Mouse (Mus musculus): ENCODE measurements at regions not wholly inside any gene's neighbourhood (a gene's known extent, or its start where the extent isn't known, plus 50 kb on each side); places are given as distances from the start of the nearest gene placed in this dataset.

DNA sequence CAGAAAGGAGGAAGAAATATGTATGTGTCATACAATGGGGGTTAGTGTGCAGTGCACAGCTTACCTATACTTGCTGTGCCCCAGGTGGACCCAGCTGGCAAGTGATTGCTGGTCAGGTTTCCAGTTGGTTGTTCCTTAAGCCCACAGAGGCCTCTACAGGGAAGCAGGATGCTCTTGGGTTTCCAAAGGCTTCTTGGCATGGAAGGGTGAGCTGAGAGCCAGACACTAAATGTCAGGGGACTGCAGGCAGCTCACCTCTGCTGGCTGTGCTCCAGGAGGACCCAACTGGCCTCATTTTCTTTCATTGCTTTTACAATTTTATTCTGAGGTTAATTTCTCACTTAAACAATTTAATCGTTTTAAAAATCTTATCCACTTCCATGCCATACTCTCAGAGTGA is 108.1 kb downstream of the Gm10184 start:
- DNase-seq: no peak

GRCm38 (mm10) chr17:89777570-89777969 is 132.7 kb downstream of the Gm10184 start:
- DNase-seq: no peak

DNA sequence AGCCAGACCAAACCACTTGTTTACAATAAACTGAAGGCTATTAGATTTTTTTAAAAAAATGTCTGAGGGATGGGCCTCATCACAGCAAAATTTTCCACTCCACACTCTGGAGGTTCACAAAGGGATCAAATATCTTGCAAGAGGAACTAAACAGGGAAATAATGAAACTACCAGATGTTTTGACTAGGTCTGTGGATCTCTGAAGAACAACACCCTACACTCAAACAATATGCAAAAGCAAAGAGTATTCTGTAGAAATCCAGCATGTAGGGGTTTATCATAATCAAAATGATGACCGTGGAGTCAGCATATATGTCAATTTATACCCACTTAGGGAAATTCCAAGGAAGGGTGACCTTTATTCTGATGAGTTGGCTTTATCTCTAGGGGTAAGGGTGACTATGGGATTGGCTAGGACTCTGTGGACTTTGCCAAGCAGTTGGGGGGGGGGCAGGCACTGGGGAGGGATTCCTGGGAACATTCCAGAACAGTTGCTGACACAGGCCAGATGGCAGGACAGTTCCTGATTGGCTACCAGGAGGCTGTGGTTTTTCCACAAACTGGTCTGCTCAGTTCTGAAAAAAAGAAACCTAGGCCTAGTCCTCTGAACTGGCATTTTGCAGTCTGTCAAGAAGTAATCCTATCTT is 143.9 kb downstream of the Gm10184 start:
- peak in 1 of 2 experiments; percentile 14 for DNase-seq

DNA sequence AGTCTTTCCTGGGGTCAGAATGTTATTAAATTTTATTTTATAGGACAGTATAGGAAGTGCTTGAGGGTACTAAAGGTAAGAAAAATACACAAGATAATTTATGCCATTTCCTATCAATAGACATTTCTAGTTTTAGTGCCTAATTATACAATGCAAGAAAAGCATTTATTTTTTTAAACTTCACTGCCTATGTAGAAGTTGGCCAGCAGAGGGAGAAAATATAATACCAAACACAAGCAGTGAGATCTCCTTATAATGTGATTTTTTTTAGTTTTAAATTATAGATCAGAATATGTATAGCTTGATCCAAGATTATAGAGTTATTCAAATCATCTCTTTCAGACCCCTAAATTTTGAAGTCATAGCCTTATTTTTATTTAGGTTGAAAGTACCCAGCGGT is 172.8 kb downstream of the Gm10184 start:
- DNase-seq: no peak

- DNase-seq: peak in 1 of 2 experiments; percentile 26
These were observed 184.7 kb downstream of the Gm10184 start for GRCm38 (mm10) chr17:89725534-89725933.

DNA sequence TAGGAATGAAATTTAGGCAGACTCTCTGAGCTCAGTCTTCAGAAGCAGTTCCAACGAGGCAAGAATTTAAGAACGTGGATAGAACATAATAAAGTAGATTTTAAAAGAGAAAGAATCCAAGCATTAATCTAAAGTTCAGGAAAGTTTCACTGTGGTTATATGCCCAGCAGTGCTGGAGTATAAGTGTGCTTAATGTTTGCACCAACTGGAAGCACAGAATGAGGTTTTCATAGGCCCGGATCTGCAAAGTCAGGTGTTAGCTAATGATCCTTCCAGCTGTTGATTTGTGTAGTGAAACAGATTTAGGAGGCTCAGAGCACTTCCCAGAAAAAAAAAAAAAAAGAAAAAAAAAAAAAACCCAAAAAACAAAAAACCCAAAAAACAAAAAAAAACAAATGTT is 228.5 kb downstream of the Gm10184 start:
- no peak for DNase-seq

- DNase-seq: no peak
These were observed 251.9 kb downstream of the Gm10184 start for GRCm38 (mm10) chr17:89658326-89658725.

- no peak for DNase-seq
These were observed 254.0 kb downstream of the Gm10184 start for GRCm38 (mm10) chr17:89656211-89656610.

DNA sequence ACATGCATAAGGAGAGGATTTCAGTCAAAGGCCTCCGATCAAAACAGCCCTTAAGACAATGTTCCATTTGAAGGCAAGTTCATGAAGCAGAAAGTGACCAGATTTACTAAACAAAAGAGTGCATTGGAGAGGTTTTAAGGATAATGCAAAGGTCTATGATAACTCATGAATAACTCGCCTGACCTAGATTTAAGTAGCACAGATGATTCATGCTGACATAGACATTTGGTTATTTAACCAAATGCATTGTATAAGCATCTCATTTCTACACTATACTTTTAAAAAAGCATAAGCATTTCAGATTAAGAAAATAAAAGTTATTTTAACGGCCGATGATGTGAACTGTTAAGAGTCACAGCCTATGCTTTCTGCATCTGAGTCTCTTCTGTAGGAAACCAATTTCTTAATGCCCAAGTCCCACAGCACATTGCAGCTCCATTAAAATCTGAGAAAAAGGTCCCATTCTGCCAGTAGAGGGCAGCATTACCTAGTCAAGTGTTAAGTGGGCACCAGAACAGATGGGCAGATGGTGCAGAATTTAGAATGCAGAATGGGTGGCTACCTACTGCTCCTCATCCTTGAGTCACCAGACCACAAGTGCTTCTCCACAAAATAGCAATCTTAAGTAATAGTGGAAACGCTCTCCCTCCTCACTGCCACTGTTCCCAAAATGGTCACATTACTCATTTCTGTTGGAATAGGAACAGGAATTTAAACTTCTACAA is 256.0 kb downstream of the Gm10184 start:
- DNase-seq: peak; percentile 29 to 46

DNA sequence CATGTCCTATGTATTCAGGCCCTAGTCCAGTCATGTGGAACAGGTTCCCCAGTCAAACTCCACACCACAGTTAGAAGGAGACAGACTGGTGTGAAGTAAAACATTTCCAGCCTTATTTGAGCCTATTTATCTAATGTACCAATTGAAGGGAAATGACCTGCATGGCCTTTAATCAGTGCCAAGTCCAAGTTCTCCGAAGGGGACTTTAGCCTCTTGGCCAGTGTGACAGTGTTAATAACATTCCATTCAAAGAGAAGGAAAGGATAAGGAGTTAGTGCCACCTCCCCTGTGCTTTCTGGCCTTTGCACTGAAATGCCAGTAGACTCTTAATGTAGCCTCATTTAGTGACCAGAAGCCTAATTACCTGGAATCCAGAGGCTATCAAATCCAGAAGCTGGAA is 264.2 kb downstream of the Gm10184 start:
- DNase-seq: peak; percentile 49 to 51
